Mouse (Mus musculus) hindbrain, embryonic 16.5 days (tissue): ENCODE data around the gene Nepn. TPM values are rescaled to one million over a fixed set of nuclear protein-coding genes. Genes with fewer than 3 reads are reported as not detected.
"Not testable (repeated sequence)": the region's sequence is repeated elsewhere in the genome, so short reads cannot be mapped to it uniquely, and the experiment has no call there.

Experiments used
- ATAC-seq: fragments of 200-750 bp; cut with Nextera tagmentation; 2 replicates; pipeline ENCODE4 v1.8.0; 2017; ENCODE audit warnings: moderate TSS enrichment, moderate library complexity
- H3K27ac ChIP-seq: fragments of 300-500 bp; sonication (generic); 2 replicates; pipeline ENCODE4 v1.5.1; 2014; ENCODE audit warnings: low read depth, mild to moderate bottlenecking, control low read depth, low read length, moderate library complexity
- H3K27me3 ChIP-seq: fragments of 300-500 bp; sonication (generic); replicated peaks from 2 replicates; pipeline ENCODE4 v1.6.1; 2014; ENCODE audit warnings: low read length; ENCODE audit not compliant: control insufficient read depth, insufficient read depth
- H3K36me3 ChIP-seq: fragments of 300-500 bp; sonication (generic); 2 replicates; pipeline ENCODE4 v1.6.1; 2014; ENCODE audit warnings: mild to moderate bottlenecking, low read length, moderate library complexity, mixed read lengths; ENCODE audit not compliant: control insufficient read depth, insufficient read depth
- H3K4me1 ChIP-seq: fragments of 300-500 bp; sonication (generic); 2 replicates; pipeline ENCODE4 v1.6.1; 2014; ENCODE audit warnings: low read depth, low read length; ENCODE audit not compliant: control insufficient read depth, insufficient read depth
- H3K4me2 ChIP-seq: fragments of 300-500 bp; sonication (generic); 2 replicates; pipeline ENCODE4 v1.6.1; 2014; ENCODE audit warnings: mild to moderate bottlenecking, low read length, control low read depth, moderate library complexity
- H3K4me3 ChIP-seq: fragments of 300-500 bp; sonication (generic); 2 replicates; pipeline ENCODE4 v1.5.1; 2014; ENCODE audit warnings: mild to moderate bottlenecking, low read length, control low read depth, moderate library complexity
- H3K9ac ChIP-seq: fragments of 300-500 bp; sonication (generic); 2 replicates; pipeline ENCODE4 v1.6.1; 2014; ENCODE audit warnings: low read depth, mild to moderate bottlenecking, control low read depth, low read length, moderate library complexity
- H3K9me3 ChIP-seq: fragments of 300-500 bp; sonication (generic); 2 replicates; pipeline ENCODE4 v1.6.1; 2014; ENCODE audit warnings: mild to moderate bottlenecking, low read length, moderate library complexity; ENCODE audit not compliant: control insufficient read depth
- WGBS: fragments of 180-500 bp; shearing (Covaris S2); extraction: QIAGEN DNeasy Blood & Tissue Kit; methylation state at CpG from one replicate; pipeline ENCODE4 v1.1.7; 2014; 5-methylcytosine and 5-hydroxymethylcytosine counted together
- polyA plus RNA-seq: library from polyadenylated mRNA; unstranded; fragments of >200 nt; fragmentation: Nextera tagmentation; extraction: Ambion mirVana; gene quantifications from 2 replicates; pipeline ENCODE4 v1.2.1, GENCODE M21; 2015

Nepn gene
- not detected in 2 replicates for polyA plus RNA-seq

DNA sequence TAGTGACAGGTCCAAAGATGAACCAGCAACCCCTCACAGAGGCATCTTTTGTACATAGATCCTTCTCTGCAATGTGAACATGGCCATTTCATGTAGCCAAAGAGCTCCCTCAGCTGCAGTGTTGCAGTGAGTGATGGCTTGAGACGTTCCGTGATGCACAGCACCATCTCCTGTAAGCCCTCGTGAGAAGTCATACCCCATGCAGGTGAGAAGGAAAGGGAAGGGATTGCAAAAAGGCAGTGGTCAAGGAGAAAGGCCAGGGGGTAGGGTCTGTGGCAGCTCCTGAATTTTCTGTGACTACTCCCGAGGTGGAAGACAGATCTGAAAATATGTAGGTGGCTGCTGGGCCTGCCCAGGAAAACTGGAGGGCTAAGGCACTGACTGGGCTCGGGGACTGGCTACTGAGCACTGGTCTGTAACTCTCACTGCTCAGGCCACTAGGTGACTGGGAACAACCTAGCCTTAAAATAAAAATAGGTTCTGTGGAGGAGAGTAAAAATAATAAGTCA, at the start of gene Nepn:
Gene Nepn, plus strand, starts transcription at position 51 of the 509 bp plus-strand sequence.
- Histone ChIP-seq H3K4me2 (no peak within 1 kb of the TSS), H3K9ac (no peak within 1 kb of the TSS), H3K27ac (no peak within 1 kb of the TSS), H3K4me1 (no peaks in the 10 kb centered on the region; the same call in 1 of the 2 replicates), H3K9me3 (no peaks in the 10 kb centered on the region), H3K36me3 (no peaks in the 10 kb centered on the region), H3K27me3 (no peaks in the 10 kb centered on the region), H3K4me3 (no peak within 1 kb of the TSS)
- 76% methylated on average over 5 of the region's 5 CpGs for WGBS
- no peak for ATAC-seq

DNA sequence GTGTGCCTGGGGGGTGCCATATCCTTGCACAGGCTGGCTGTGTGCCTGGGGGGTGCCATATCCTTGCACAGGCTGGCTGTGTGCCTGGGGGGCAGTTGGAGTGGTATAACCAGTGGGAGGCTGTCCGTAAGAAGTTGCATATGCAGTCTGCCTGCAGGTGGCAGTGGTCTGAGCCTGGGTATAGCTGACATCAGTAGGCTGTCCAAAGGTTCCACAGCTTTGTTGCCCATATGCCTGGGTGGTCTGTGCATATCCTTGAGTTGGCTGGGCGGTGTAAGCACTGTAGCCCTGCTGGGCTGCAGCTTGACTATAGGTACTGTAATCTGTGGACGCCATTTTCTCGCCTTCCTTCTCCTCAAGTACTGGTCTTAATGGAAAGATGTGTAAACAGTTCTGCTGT, 45.4 kb upstream of the Nepn start:
- H3K27me3 ChIP-seq, H3K4me1 ChIP-seq, H3K4me2 ChIP-seq, H3K27ac ChIP-seq, H3K9ac ChIP-seq, H3K4me3 ChIP-seq, H3K9me3 ChIP-seq, ATAC-seq: not testable (repeated sequence)
- WGBS, result 91% methylated on average over 4 of the region's 4 CpGs
- peaks cover 18% of the 10 kb centered on the region for H3K36me3 ChIP-seq

DNA sequence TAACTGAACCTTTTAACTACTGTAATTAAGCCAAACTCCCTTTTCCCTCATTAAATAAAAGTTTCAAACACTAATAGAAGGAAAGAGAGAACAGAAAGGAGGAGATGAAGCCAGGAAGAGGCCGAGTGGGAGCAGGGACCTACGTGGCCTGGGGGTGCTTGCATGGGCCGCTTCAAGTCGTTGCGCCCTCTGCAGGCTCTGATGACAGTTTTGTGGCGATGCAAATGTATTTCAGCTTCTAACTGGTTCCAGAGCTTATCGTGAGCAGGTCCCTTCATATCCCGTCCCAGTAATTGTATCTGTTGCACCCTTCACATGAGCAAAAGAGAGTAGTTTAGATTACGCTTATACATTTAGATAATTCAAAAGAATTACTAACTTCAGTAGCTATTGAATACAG, 35.6 kb upstream of the Nepn start:
- 69% methylated on average over 9 of the region's 9 CpGs for WGBS
- no peak overlapping the region for H3K9ac ChIP-seq
- H3K36me3 ChIP-seq, result peaks cover 16% of the 10 kb centered on the region

DNA sequence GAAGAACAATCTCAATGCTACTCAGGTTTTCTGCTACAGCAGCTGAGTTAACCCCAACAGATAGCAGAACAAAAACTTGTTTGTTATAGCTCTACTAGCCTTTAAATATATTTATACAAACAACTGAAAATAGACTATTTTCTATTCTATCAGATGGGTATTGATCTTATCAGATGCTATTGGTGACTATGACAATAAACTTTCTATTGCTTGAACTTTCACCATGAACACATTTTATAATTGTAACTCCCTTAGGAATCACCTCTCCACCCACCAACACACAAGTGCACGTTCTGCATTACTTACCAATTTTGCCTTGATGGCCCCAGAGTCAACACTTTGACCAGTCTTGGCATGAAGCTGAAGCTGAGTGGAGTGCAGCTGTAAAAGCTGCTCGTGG, 30.3 kb upstream of the Nepn start, which contains the start of gene Gm26741:
Gene Gm26741, plus strand, starts transcription at position 301 of the 400 bp plus-strand sequence.
- H3K27me3 ChIP-seq, result no peaks in the 10 kb centered on the region
- H3K4me2 ChIP-seq, result no peak within 1 kb of the TSS
- 79% methylated on average over 2 of the region's 2 CpGs for WGBS

More for the DNA sequence above, 35.6 kb upstream of the Nepn start:
- Histone ChIP-seq H3K9me3 (no peaks in the 10 kb centered on the region), H3K4me1 (no peaks in the 10 kb centered on the region), H3K4me3 (no peak overlapping the region), H3K4me2 (no peak overlapping the region), H3K27ac (no peak overlapping the region), H3K27me3 (no peaks in the 10 kb centered on the region)
- no peak for ATAC-seq

DNA sequence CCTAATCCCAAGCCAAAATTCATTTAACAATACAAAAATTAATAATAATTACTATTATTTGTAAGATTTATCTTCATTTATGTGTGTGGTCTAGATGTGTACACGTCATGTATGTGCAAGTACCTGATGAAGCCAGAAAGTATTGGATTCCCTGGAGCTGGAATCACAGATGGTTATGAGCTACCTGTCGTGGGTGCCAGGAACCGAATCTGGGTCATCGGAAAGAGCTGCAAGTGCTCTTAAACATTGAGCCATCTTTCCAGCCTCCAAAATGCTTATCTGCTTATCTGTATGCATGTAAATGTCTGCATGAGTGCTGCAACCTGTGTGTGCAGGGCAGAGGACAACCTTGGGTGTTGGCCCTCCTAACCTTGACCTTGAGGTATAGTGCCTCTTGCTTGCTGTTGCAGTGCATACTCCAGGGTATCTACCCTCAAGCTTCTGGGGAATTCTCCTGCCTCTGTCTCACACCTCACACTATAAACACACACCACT, 28.5 kb upstream of the Nepn start:
- ATAC-seq, result no peak
- Histone ChIP-seq H3K9ac (no peak overlapping the region), H3K4me2 (no peak overlapping the region), H3K27ac (no peak overlapping the region), H3K4me3 (no peak overlapping the region), H3K27me3 (no peaks in the 10 kb centered on the region), H3K4me1 (no peaks in the 10 kb centered on the region), H3K36me3 (peaks cover 2% of the 10 kb centered on the region; the same call in 1 of the 2 replicates), H3K9me3 (no peaks in the 10 kb centered on the region)
- WGBS, result 97% methylated on average over 4 of the region's 4 CpGs

More for the DNA sequence above, 30.3 kb upstream of the Nepn start, which contains the start of gene Gm26741:
- H3K4me3 ChIP-seq, result no peak within 1 kb of the TSS
- no peak within 1 kb of the TSS for H3K9ac ChIP-seq
- no peak within 1 kb of the TSS for H3K27ac ChIP-seq
- H3K4me1 ChIP-seq, result no peaks in the 10 kb centered on the region
- H3K36me3 ChIP-seq, result peaks cover 2% of the 10 kb centered on the region; the same call in 1 of the 2 replicates
- no peaks in the 10 kb centered on the region for H3K9me3 ChIP-seq
- no peak for ATAC-seq

DNA sequence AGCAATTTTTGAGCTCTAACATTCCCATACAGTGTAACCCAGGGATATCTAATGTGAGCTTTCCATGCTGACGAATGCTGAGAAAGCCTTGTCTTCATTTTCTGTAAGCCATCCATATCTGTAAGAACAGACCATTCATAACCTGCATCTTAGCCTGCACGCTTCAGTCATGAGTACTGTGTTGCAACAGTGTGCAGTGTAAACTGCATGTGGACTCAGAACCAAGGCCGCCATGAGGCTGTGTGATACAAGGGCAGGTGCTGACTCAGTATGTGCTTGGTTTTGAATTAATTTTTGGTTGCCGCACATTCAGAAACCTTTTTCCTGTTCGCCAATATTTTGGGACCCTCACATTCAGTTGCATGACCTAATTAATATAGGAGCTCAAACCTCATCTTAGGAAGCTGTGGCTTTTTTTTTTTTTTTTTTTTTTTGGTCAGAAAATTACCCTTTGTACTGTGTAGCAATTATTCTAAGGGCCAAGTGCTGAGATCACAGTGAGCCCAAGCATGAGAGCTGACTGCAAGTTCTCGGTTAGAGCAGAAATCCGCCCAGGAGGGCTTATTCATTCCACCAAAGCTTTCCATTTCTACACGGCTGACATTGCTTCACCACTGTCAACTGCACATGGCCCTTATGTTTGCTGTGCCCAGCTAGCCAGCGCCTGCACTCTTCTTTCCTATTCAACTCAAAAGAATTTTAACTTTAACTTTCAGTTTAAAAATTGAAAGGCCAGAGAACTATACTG, 27.7 kb upstream of the Nepn start:
- Histone ChIP-seq H3K9ac (no peak overlapping the region), H3K9me3 (no peaks in the 10 kb centered on the region), H3K36me3 (peaks cover 2% of the 10 kb centered on the region; the same call in 1 of the 2 replicates), H3K4me2 (no peak overlapping the region), H3K27ac (no peak overlapping the region), H3K27me3 (no peaks in the 10 kb centered on the region), H3K4me1 (no peaks in the 10 kb centered on the region), H3K4me3 (no peak overlapping the region)
- ATAC-seq, result no peak
- 91% methylated on average over 9 of the region's 9 CpGs for WGBS

DNA sequence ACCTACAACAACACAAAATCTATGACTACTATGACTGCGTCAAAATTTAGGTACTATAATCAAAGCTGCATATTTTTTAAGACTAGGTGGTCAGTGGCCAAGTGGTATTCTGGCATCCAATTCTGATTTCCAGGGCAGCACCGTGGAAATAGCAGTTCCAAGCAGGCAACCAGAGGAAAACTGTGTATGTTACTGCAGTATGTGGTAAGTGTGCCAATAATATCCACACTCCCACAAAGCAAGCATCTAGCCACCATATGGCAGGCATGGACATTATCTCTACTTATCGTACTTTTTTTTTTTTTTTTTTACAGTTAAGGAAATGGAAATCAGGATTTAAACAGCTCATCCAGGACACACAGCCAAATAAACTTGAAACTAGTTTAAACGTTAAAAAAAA, 20.4 kb upstream of the Nepn start:
- H3K36me3 ChIP-seq, result 0 out of 2 replicates have a peak, but pooled peaks cover 2% of the 10 kb centered on the region
- no peak overlapping the region for H3K9ac ChIP-seq
- H3K27ac ChIP-seq, result no peak overlapping the region
- no peak overlapping the region for H3K4me3 ChIP-seq
- 87% methylated on average over 4 of the region's 4 CpGs for whole genome bisulfite sequencing
- ATAC-seq, result no peak
- no peaks in the 10 kb centered on the region for H3K9me3 ChIP-seq
- no peaks in the 10 kb centered on the region for H3K27me3 ChIP-seq
- H3K4me1 ChIP-seq, result no peaks in the 10 kb centered on the region
- H3K4me2 ChIP-seq, result no peak overlapping the region

DNA sequence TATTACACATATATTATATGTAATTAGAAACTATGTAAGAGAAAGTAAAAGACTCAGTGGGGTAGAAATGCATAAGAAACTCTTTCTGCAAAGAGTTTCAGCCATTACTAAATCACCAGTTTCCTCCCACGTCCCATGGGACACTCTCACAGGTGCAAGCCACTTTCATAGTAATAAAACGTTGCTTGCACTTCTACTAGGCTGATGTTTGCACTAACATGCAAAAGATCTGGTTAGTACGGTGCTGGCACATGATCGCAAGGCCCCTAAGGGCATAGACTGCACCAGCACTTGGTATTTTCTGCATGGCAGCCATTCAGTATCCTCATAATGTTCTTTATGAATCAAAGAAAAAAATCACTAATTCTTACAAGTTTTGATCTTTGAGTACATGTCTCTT, 14.9 kb upstream of the Nepn start:
- H3K4me1 ChIP-seq, result peaks cover 2% of the 10 kb centered on the region
- H3K4me3 ChIP-seq, result no peak overlapping the region
- 0 out of 2 replicates have a peak, but pooled peaks cover 2% of the 10 kb centered on the region for H3K36me3 ChIP-seq
- H3K9ac ChIP-seq, result no peak overlapping the region
- H3K9me3 ChIP-seq, result no peaks in the 10 kb centered on the region
- no peak overlapping the region for H3K27ac ChIP-seq
- 71% methylated on average over 4 of the region's 4 CpGs for WGBS
- H3K27me3 ChIP-seq, result no peaks in the 10 kb centered on the region
- H3K4me2 ChIP-seq, result no peak overlapping the region
- no peak for ATAC-seq

DNA sequence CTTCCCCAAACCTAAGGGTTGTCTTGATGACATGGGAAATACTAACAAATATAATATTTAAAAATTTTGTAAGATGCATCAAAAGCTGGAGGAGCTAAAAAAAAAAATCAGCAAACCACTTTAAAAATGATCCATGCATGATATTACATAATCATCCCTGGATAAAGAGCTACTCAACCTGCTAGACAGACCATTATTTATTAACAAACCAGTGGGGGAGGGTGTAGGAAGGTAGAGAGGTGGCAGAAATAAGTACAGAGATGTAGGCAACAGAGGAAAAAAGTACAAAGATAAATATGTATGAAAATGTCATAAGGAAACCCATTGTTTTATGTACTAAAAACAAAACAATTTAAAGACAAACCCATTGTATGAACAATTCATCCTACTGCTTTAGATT, 14.1 kb upstream of the Nepn start:
- ATAC-seq, result no peak
- Histone ChIP-seq H3K9me3 (no peaks in the 10 kb centered on the region), H3K27ac (no peak overlapping the region), H3K27me3 (no peaks in the 10 kb centered on the region), H3K4me1 (peaks cover 7% of the 10 kb centered on the region), H3K9ac (no peak overlapping the region), H3K36me3 (0 out of 2 replicates have a peak, but pooled peaks cover 2% of the 10 kb centered on the region), H3K4me2 (no peak overlapping the region), H3K4me3 (no peak overlapping the region)
